Mouse (Mus musculus) liver, embryonic 16.5 days (tissue): ENCODE measurements around the gene Pdcd4. TPM values are rescaled to one million over a fixed set of nuclear protein-coding genes. Genes with fewer than 3 reads are reported as not detected.
"Not testable (repeated sequence)": the region's sequence is repeated elsewhere in the genome, so short reads cannot be mapped to it uniquely, and the experiment has no call there.

Experiments
- ATAC-seq: fragments of 200-750 bp; cut with Nextera tagmentation; 2 replicates; pipeline ENCODE4 v1.8.0; 2017; ENCODE audit warnings: low read depth, mild to moderate bottlenecking, moderate number of reproducible peaks, moderate library complexity
- H3K27ac ChIP-seq: fragments of 300-500 bp; sonication (generic); 2 replicates; pipeline ENCODE4 v1.5.1; 2014; ENCODE audit warnings: mild to moderate bottlenecking, low read length
- H3K27me3 ChIP-seq: fragments of 300-500 bp; sonication (generic); 2 replicates; pipeline ENCODE4 v1.6.1; 2014; ENCODE audit warnings: low read depth, low read length, mixed read lengths; ENCODE audit not compliant: control insufficient read depth, insufficient read depth
- H3K36me3 ChIP-seq: fragments of 300-500 bp; sonication (generic); 2 replicates; pipeline ENCODE4 v1.6.1; 2014; ENCODE audit warnings: mild to moderate bottlenecking; ENCODE audit not compliant: control insufficient read depth, insufficient read depth
- H3K4me1 ChIP-seq: fragments of 300-500 bp; sonication (generic); 2 replicates; pipeline ENCODE4 v1.6.1; 2014; ENCODE audit warnings: low read depth, low read length, mixed read lengths; ENCODE audit not compliant: control insufficient read depth
- H3K4me2 ChIP-seq: fragments of 300-500 bp; sonication (generic); 2 replicates; pipeline ENCODE4 v1.6.1; 2014; ENCODE audit warnings: low read depth, low read length, mixed read lengths
- H3K4me3 ChIP-seq: fragments of 300-500 bp; sonication (generic); 2 replicates; pipeline ENCODE4 v1.5.1; 2014; ENCODE audit warnings: low read depth, mild to moderate bottlenecking, low read length
- H3K9ac ChIP-seq: fragments of 300-500 bp; sonication (generic); 2 replicates; pipeline ENCODE4 v1.6.1; 2014; ENCODE audit warnings: low read depth, low read length
- H3K9me3 ChIP-seq: fragments of 300-500 bp; sonication (generic); replicated peaks from 2 replicates; pipeline ENCODE4 v1.6.1; 2016; ENCODE audit warnings: low read length; ENCODE audit not compliant: control insufficient read depth
- WGBS: fragments of 180-500 bp; shearing (Covaris S2); extraction: QIAGEN DNeasy Blood & Tissue Kit; methylation state at CpG from one replicate; pipeline ENCODE4 v1.1.7; 2014; ENCODE audit not compliant: insufficient replicate concordance; 5-methylcytosine and 5-hydroxymethylcytosine counted together
- polyA plus RNA-seq: library from polyadenylated mRNA; unstranded; fragments of >200 nt; fragmentation: Nextera tagmentation; extraction: Ambion mirVana; gene quantifications from 2 replicates; pipeline ENCODE4 v1.2.1, GENCODE M21; 2015

The Pdcd4 gene
- polyA plus RNA-seq, 1 experiment from 2014 or later = 21.5 TPM

DNA sequence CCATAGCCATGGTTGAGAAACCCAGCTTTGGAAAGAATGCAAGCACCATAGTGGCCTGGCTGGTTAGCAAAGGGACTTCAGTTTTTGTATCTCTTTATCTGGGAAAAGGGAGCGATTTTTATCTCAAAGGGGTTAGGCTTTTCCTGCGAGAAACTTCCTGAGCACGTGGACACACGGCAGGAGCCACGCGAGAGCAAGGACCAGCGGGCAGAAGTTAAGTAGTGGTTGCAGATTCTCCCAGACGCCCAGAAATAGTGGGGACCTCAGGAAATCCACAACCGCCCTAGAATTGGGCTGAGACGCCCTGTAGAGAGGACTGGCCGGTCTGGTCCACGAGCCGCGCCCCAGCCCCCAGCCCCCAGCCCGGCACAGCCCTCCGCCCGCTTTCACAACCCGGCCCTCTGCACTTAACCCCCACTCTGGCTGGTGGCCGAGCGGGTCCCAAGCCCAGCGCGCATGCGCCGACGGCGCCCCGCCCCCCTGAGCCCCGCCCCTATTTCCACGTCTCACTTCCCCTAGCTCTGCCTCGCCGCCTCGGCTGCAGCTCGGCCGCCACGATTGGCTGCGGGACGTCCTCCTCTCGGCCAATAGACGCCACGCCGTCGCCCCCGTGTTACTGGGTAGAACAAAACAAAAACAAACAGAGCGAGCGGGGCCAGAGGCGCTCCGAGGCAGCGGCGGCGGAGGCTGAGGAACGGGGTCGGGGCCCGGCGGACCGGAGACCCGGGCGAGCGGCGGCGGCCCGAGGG lies 10.9 kb downstream of the Pdcd4 start:
- H3K4me1 ChIP-seq = peaks cover 21% of the 10 kb centered on the region
- H3K4me3 ChIP-seq = peak overlapping the region; percentile 92
- H3K27ac ChIP-seq = peak overlapping the region; percentile 91
- H3K27me3 ChIP-seq = no peaks in the 10 kb centered on the region
- WGBS = under 1% methylated on average over 61 of the region's 61 CpGs
- peak overlapping the region; percentile 92 for H3K9ac ChIP-seq
- H3K4me2 ChIP-seq = peak overlapping the region; percentile 86
- ATAC-seq = peak; percentile 96
- H3K36me3 ChIP-seq = no peaks in the 10 kb centered on the region
- H3K9me3 ChIP-seq = no peaks in the 10 kb centered on the region

DNA sequence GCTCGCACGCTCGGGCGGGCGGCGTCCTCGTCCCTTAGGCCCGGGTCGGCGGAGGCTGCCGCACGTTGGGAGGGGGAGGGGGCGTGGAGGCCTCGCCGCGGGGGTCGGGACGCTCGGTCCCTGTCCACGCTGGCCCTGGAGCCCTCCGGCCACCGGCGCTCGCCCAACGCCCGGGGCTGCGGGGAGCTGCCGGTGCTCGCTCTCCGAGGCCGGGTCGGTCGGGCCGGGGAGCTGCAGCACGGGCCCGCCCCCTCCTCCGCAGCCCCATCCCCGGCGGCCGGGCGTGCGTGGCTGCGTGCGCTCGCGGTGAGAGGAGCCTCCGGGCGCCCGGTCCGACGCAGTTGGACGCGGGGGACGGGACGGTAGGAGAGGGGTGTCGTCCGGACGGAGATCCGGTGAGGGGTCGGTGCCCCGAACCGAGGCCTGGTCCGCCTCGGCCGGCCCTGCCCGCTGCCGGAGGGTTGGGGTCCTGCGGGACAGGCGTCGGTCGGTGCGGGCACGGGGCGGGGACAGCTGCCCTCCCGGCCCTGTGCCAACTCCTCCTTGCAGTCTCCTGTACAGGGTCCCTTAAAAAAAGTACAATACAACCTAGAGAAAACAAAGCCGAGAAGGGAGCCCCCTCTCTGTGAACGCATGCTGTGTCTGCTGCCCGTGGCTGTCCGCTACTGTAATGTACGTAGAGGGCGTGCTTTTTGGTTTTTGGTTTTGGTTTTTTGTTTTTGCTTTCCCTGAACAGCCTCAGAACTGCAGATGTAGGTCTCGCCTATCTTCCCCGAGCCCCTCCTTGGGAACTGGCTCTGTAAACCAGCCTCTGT lies 11.7 kb downstream of the Pdcd4 start:
- H3K36me3 ChIP-seq = no peaks in the 10 kb centered on the region
- peak overlapping the region; percentile 92 for H3K4me3 ChIP-seq
- ATAC-seq = peak; percentile 53
- H3K27me3 ChIP-seq = no peaks in the 10 kb centered on the region
- H3K4me2 ChIP-seq = peak overlapping the region; percentile 86
- peaks cover 21% of the 10 kb centered on the region for H3K4me1 ChIP-seq
- H3K9me3 ChIP-seq = no peaks in the 10 kb centered on the region
- WGBS = under 1% methylated on average over 52 of the region's 83 CpGs
- peak overlapping the region; percentile 92 for H3K9ac ChIP-seq
- peak overlapping the region; percentile 87 for H3K27ac ChIP-seq

DNA sequence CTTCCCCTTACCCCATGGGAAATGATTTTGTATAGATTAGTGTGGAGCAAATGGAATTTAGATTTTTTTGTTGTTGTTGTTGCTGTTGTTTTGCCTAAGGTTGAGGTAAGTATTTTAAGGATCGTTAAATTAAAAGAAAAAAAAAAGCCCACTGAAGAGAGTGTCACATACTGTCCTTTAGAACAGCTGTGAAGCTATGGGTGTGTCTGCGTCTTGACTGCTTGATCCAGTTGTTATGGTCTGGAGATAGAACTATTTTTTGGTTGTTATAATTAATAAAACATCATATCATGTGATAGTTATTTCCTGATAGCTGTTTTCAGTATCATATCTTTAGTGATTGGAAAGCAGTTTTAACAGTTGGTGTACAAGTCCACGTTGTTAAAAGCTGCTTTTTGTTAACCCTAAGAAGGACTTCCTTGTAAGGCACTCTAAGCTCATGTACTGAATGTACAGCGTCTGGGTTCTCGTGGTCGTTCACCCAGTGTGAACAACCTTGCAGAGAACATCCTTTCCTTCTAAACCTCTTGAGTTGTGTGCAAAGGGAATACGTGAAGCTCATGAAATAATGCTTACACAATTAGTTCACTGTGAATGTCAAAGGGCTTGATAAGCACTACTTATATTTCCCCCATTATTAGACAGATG lies 12.9 kb downstream of the Pdcd4 start:
- Histone ChIP-seq H3K4me3 (no peak overlapping the region), H3K4me1 (peaks cover 21% of the 10 kb centered on the region), H3K4me2 (peak overlapping the region; percentile 86), H3K9me3 (no peaks in the 10 kb centered on the region), H3K27me3 (no peaks in the 10 kb centered on the region), H3K36me3 (peaks cover 7% of the 10 kb centered on the region), H3K9ac (no peak overlapping the region), H3K27ac (no peak overlapping the region)
- WGBS = 32% methylated on average over 7 of the region's 7 CpGs
- ATAC-seq = no peak

DNA sequence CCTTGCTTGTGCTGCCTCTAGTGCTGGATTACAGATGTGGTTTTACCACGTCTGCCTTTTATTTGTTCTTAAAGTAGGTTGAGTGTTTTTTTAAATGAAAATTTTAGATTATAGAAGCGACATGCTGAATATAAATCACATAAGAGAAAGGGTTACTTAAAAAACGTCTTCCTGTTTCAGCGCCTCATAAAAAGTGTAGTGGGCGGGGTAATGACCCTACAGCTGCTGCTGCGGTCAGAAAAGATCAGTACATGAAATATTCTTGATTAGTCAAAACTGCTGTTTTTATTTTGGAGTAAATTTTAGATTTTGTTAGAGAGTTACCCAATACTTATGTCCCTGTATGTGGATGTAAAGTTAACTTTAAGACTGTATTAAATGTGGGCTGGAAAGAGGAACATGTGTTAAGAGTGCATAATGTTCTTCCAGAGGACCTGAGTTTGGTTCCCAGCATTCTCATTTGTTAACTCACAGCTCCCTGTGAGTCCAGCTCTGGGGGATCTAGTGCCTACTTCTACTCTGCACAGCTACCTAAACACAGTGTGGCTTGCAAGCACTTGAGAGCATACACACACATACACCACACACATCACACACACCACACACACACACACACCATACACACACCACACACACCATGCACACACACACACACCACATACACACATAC lies 14.1 kb downstream of the Pdcd4 start:
- whole genome bisulfite sequencing = 26% methylated on average over 6 of the region's 6 CpGs
- H3K4me3 ChIP-seq = peak overlapping the region; percentile 38; the same call in 1 of the 2 replicates
- no peak overlapping the region for H3K9ac ChIP-seq

DNA sequence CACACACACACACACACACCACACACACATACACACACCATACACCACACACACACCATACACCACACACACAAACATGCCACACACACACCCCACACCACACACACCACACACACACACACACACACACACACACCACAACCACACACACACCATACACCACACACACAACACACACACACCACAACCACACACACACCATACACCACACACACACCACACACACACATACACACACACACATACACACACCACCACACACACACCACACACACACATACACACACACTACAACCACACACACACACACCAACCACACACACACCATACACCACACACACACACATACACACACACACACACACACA lies 14.7 kb downstream of the Pdcd4 start:
- ATAC-seq, H3K27me3 ChIP-seq, H3K4me3 ChIP-seq, H3K9ac ChIP-seq, H3K9me3 ChIP-seq, H3K4me2 ChIP-seq, H3K27ac ChIP-seq: not testable (repeated sequence)
- Histone ChIP-seq H3K36me3 (peaks cover 10% of the 10 kb centered on the region), H3K4me1 (peaks cover 15% of the 10 kb centered on the region)

More for the DNA sequence above, 14.1 kb downstream of the Pdcd4 start:
- no peaks in the 10 kb centered on the region for H3K27me3 ChIP-seq
- no peak for ATAC-seq
- H3K27ac ChIP-seq = peak overlapping the region; percentile 30; the same call in 1 of the 2 replicates
- peaks cover 18% of the 10 kb centered on the region for H3K4me1 ChIP-seq
- peaks cover 10% of the 10 kb centered on the region for H3K36me3 ChIP-seq
- no peaks in the 10 kb centered on the region for H3K9me3 ChIP-seq
- H3K4me2 ChIP-seq = peak overlapping the region; percentile 53

DNA sequence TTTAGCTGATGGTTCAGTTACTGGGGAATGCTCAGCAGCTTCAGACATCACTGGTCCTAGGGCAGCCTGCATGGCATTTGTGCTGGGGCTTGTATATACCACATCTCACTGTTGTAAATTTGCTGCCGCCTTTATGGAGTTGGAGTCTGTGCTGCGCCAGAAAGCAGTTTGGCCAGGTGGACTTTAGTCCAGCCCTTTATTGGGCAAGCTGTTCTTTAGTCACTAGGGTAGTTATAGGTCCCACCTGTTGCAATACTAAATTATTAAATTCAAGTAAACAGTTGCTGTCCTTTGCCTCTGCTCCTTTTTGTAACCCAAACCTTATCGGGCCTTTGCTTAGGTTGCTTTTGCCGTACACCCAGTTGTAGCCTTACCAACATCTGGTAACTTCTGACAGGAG lies 22.9 kb downstream of the Pdcd4 start:
- Histone ChIP-seq H3K4me1 (no peaks in the 10 kb centered on the region), H3K4me3 (no peak overlapping the region), H3K9me3 (no peaks in the 10 kb centered on the region), H3K9ac (no peak overlapping the region), H3K4me2 (no peak overlapping the region), H3K36me3 (peaks cover 6% of the 10 kb centered on the region), H3K27ac (no peak overlapping the region), H3K27me3 (no peaks in the 10 kb centered on the region)
- peak; percentile 70 for ATAC-seq
- WGBS = 79% methylated on average over 4 of the region's 4 CpGs

DNA sequence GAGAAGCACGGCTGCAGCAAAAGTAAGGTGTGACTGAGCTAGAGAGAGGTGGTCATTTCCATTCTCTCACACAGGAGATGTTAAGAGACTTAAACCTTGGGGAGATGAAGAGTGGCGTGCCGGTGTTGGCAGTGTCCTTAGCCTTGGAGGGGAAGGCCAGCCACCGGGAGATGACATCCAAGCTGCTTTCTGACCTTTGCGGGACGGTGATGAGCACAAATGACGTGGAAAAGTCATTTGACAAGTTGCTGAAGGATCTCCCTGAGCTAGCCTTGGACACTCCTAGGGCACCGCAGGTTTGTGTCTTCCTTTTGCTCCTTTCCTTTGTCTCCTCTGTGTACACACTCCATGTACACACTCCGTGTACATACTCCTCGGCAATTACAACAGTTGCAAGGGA lies 27.5 kb downstream of the Pdcd4 start:
- WGBS = 76% methylated on average over 10 of the region's 10 CpGs
- ATAC-seq = no peak
- Histone ChIP-seq H3K9me3 (no peaks in the 10 kb centered on the region), H3K4me3 (no peak overlapping the region), H3K9ac (no peak overlapping the region), H3K36me3 (peaks cover 6% of the 10 kb centered on the region), H3K4me1 (no peaks in the 10 kb centered on the region), H3K27ac (no peak overlapping the region), H3K4me2 (no peak overlapping the region), H3K27me3 (no peaks in the 10 kb centered on the region)

DNA sequence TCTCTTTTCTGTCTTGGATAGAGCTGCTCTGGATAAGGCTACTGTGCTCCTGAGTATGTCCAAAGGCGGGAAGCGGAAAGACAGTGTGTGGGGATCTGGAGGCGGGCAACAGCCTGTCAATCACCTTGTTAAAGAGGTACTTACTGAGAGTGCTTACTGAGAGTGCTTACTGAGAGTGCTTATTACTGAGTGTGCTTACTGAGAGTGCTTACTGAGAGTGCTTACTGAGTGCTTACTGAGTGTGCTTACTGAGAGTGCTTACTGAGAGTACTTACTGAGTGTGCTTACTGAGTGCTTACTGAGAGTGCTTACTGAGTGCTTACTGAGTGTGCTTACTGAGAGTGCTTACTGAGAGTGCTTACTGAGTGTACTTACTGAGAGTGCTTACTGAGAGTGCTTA lies 30.0 kb downstream of the Pdcd4 start:
- H3K36me3 ChIP-seq, H3K27ac ChIP-seq, H3K4me2 ChIP-seq, H3K27me3 ChIP-seq, H3K9ac ChIP-seq, ATAC-seq, H3K4me1 ChIP-seq, H3K9me3 ChIP-seq, H3K4me3 ChIP-seq: not testable (repeated sequence)
- 83% methylated on average over 3 of the region's 3 CpGs for WGBS
